Mouse (Mus musculus): ENCODE results near the gene Gm17662.
A peak's percentile ranks its signal among the peaks of the same experiment; 100 is the strongest.

Gene Gm17662

DNA sequence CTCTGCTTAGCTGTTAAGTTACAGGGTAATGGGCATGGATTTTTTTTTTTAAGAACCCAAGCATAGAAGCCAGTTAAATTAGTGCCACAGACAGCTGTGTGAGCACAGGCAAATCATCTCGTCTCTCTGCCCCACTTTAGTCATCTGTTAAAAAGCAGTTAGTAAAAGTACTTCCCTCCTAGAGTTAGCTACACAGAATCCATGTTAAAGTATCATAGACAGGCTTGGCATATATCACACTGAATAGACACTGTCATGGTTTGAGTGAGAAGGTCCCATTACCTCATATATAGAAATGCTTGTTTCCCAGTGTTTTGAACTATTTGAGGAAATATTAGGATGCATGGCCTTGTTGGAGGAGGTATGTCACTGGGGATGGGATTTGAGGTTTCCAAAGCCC is at the start of gene Gm17662:
Gm17662 (plus strand) TSS at position 301 of the 400 bp plus-strand sequence.
- DNase-seq = no peak

DNA sequence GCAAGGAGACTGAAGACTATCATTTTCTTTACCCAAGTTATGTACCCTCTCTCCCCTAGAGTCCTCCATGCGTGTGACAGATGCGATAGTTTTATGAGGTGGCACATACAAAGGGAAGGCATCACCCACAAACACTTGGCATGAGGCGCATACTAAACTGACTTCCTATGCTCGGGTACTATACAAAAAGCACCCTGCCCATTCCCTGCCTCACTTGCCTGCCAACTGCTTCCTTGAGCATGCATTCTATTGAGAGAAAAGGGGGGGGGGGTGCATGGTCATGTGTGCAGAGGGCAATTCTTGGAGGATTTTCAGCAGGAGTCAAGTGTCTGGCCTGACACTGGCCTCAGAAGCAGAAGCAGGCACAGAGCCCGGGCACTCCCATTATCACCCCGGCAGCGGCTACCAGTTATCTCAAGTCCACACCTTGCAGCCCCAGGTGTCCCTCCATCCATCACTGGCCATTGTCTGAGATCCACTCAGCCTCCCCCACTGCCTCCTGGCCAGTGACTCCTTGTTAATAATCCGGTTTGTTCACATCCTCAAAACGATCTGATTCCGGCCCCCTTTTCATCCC is 46.3 kb upstream of the Gm17662 start:
- DNase-seq = no peak

DNA sequence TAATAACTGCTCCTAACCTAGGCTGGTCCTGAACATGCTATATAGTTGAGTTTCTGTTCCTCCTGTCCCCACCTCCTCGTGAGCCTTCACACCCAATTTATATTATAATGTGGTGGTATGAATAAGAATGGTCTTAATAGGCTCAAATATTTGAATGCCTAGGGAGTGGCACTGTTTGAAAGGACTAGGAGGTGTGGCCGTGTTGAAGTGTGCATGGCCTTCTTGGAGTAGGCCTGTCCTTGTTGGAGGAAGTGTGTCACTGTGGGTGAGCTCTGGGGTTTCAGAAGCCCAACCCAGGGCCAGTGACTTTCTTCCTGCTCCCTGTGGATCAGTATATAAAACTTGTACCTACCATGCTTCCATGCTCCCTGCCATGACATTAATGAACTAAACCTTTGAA is 43.5 kb upstream of the Gm17662 start:
- DNase-seq = no peak

DNA sequence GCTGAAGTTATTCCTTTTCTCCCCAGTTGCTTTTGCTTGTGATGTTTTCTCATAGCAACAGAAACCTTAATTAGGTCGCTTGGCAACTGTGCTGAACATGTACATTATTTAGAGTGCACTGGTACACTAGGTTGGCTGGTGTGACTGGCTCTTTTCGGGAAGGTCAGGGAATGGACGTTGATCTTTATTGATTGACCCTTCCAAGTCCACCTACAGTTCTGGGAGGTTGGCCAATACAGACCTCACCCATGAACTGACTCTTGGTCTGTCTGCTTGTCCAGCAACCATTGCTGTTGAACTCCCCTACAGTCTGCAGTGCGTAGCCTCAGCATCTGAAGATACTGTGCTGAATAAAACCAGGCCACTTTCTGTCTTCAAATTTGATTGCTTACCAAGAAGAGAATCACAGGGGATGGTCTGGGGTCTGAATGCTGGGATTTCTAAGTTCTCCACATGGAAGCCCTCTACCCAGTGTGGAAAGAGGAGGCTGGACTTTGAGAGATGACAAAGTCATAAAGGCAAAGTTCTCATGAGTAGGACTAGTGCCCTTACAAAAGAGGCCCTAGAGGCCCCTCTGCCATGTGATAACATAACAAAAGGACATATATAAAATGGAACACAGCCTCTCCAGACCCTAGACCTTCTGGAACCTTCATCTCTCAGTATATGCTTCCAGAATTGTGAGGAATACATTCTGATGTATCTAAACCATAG is 40.5 kb upstream of the Gm17662 start:
- DNase-seq = no peak

DNA sequence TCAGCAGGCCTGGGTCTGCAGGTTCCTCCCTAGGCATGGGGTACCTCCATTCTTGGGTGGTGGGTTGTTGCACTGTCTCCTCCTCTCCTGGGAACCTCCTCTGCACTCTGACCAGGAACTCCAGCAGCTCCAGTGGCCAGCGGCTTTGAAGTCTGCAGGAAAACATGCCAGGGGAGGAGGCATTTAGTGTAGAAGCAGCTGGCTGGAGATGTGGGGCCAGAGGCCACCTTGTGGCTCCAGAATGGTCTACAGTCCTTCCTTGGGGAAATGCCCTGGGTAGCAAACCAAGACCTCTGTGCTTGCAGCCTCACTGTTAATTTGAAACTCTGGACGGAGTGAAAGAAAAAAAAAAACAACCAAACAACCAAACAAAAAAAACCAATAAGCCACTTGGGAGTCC is 39.6 kb upstream of the Gm17662 start:
- DNase-seq = no peak

DNA sequence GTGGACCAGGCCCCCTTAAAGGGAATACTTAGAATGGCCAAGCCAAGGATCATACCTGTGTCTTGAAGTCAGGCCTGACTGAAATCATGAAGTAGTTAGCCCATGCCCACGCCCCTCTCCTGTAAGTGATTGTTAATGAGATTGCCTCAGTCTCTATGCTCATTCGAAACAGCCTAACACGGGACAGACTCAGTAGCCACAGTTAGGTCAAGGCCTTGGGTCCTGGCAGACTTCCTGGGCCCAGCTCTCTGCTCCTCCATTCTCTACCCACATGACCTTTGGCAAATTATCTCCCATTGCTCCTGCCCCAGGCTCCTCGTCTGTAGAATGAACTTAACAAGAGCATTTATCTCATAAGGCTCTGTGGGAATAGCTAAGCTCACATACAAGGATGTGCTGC is 38.1 kb upstream of the Gm17662 start:
- no peak for DNase-seq

DNA sequence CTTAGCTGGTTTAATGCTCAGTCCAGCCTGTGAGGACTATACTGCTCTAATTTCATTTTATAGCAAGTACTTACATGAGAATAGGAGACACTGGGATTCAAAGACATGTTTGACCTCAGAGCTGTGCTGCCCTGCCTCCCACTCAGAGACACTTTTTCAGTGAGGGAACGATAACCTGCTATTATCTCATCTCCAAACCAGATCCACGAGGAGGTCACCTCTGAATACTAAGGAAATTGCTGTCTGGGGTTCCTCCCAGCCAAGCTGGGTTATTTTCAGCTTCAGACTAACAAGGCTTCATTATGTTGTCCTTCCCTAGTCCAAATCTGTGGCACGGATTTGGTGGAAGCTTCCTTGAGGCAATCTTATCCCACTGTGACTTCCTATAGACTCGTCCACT is 37.2 kb upstream of the Gm17662 start:
- DNase-seq = no peak

DNA sequence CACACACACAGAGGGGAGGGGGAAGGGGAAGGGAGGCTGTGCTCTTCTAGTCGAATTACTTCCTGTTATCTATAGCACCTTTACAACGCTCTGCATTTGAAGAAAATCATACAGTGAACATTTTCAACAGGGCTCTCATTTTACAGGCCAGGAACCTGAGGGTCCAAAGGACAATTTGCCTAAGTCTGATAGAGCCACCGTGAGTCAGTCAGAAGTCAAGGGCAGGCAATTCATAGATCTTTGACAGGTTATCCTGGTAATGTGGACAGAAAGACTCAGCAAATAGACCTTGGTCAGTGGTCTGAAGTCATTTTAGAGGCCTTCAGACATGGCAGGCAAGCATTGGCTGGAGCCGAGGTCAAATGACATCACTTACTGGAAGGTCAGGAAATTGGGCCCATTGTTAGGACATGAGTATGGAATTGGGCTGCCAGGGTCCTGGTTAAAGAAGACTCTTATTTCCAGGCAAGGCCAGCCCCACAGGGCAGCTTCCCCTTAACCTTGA is 33.5 kb upstream of the Gm17662 start:
- DNase-seq = no peak

DNA sequence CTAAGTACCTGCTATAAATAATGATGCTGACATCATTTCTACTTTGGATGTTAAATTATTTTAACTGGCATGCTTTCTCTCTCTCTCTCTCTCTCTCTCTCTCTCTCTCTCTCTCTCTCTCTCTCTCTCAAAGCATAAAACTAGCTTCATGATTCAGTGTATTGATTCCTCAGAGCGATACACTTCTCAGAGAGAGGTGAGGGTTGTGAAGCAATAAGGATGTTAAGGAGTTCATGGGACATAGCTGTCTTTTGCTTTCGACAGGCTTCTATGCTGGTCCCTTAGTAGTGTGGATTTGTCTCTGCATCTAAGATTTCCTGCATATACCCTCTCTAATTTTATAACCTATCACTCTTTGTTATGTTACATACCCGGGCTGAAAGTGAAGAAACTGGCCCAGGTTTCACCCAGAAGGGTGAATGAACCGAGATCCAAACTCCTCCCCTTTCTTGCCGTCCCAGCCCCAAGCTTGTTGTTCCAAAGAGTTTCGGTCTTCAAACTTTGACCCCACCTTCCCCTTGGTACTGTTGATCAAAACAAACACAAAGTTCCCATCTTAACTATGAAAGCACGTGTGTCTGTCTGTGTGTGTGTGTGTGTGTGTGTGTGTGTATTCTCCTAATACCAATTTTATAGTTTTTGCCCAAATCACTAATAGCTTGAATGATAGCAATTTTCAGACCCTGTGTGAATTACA is 32.6 kb upstream of the Gm17662 start:
- DNase-seq = no peak

DNA sequence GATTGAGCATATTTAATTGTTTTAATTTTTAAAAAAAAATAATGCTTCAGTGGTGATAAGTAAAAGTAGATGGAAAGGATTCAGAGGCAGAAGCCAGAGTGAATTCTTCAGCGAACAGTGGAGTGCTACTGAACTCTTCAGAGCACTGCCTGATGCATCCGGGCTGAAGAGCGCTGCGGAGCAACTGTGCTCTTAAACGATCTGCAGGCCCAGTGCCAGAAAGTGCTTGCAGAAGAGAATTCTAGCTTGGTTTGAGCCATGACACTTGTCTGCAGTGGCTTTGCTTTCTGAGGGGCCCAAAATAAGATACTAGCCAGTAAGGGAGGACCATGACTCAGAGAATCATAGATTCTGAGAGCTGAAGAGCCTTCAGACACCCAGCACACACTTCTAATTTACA is 28.2 kb upstream of the Gm17662 start:
- peak in 1 of 2 experiments; percentile 4 for DNase-seq

DNA sequence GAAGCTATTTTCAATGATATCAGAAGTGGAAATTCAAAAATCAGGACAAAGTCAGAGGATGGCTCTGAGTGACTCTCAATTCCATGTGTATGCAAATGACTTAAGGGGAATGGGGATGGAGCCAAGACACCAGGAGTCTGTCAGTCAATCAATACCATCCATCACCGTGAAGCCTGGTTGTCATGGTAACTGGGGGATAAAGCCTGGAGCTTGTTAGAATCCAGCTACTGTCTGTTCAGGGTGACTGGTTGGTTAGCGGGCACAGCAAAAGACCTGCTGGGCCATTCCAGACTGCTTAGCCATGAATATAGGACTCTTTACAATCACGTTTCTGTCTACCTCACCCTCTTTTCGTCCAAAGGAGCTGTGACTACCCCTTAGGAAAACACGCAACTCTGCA is 22.0 kb upstream of the Gm17662 start:
- DNase-seq = no peak

DNA sequence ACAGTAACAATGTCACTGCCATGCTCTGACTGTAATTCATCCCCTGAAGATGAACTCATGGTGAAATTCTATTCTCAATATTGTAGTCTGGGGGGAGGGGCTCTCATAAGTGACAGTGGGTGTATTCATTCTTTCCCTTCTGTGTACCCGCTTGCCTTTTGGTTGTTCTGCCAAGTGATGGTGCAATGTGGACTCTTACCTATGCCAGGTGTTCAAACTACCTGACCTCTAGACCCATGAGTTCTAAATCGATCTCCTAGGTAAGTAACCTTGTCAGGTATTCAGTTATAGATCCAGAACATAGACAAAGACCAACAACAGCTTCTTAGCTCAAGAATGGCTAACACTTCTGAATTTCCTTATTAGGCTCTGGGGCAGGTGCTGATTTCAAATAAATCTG is 18.8 kb upstream of the Gm17662 start:
- no peak for DNase-seq

DNA sequence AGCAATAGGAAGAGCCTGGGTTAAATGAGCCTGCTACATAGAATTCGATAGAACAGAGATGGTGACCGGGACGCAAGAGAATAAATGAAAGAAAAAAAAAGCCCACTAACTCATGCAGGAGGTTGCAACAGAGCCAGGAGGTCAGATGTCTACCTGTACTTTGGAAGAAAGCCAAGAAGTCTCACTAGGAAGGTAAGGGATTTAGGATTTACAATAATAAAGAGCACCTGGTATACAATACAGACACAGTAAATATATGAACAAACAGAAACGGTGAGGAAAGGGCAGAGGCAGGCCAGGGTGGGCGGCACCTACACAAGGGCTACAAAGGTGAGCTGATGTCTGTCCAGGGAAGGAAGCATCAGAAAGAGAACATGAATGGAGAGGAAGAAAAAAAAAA is 14.9 kb upstream of the Gm17662 start:
- DNase-seq = no peak

DNA sequence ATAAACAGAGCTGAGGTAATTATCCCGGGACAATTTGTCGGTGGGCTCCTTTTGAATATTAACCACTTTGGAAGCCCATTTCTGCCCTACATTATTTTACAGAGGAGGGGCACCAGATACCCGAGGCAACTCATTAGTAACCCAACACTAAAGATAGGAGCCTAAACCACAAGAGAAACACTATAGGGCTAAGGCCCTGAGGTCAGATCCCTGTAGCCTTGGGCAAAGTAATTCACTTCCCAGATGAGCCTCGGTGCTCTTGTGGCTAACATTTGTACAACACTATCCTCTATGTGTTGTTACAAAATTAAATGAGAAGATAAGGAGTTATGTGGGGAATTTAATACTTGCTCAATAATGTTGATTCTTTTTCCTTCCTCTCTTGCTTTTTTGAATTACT is 13.6 kb upstream of the Gm17662 start:
- DNase-seq = no peak

DNA sequence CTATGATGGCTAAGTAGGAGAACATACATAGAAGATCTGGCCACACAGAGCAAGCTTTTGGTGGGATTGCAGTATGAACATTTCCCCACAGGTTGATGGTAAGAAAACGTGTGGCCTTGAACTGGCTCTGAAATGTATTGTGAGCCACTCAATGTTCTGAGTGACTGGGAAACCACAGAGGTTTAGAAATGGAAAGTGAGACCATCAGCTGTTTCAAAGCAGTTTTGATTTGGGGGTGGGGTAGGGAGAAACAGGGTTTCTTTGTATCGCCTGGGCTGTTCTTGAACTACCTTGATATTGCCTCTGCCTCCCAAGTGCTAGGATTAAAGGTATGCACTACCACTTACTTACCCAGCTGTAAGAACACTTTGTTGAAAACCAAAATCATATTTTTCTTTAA is 1.9 kb upstream of the Gm17662 start:
- no peak for DNase-seq

DNA sequence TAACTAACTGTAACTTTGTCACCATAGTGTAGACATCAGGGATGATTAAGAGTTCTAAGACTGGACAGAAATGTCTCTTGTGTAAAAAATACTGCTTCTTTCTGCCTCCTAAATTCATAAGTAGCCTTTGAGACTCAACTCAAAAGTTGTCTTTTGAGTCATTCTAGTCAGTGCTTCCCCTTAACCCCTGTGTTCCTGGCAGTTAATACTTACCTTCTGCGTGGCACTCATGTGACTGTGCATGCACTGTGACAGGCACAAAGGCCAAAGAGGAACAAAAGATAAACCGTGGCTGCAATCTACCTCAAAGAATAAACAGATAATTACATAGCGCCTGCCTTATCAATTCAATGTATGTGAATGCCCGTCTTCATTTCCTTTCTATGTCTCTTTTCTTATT is 694 bp downstream of the Gm17662 start:
- no peak for DNase-seq

DNA sequence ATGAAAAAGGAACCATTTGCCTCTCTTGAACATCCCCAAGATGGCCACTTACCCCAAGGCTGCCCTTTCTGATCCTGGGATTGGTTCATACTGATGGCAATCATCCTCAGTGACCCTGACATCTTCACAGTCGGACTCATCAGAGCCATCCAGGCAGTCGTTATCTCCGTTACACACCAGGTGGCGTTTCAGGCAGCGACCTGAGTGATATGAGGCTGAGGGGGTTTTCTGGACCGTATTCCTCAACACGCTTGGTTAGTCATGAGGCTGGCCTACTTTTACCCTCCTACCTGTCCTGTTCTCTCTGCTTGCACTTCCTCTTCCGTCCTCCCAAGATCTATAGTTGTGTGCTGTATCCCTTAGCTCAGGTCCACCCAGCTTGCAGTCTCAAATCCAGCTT is 4.1 kb downstream of the Gm17662 start:
- DNase-seq = no peak

DNA sequence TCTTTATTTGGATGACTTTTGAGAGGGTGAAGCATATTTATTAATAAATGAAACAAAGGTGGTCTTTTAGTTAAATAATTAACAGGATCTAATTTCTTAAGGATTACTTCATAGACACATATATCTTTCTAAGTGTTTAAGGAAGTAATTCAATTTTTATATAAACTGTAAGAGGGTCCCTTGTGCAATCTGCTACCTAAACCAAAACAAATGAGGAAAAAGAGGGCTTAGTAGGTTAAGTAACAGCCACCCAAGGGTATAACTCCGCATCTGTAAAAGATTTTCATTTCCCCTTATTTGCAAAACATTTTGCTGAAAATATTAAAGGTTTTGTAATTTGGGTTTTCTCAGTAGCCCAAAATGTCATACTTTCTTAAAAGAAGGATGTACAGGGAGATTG is 7.3 kb downstream of the Gm17662 start:
- DNase-seq = no peak

DNA sequence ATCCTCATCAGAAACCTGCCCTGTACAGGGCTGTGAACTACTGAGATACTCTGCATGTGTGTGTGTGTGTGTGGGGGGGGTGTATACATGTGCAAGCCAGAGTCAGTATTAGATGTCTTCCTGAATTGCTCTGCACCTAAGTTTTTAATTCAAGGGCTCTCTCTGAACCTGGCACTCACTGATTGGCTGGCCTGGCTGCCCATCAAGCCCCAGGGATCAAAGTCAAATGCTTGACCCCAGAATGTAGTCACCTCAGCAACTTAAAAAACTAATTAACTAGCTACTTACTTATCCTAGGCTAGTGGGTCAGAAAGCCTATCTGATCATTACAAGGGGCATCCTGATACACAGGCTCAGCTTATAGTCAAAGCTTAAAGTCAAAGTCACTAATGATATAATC is 12.5 kb downstream of the Gm17662 start:
- no peak for DNase-seq

DNA sequence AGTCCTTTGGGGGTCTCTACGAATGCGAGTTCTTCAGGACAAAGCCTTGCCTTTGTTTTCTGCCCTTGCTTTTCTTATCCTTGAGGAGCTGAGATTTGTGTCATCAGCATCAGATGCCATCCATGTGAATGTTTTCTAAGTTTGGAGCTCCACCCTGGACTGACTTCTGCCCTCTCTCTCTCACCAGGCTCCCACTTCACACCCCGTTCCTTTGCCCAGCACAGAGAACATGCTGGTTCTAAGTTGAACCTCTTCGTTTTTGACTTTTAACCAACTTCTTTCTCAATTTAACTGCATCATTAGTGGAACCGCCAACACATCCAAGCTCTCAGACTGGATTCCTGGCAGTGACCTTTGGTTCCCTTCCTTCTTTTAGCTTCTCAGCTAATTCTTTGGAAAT is 13.1 kb downstream of the Gm17662 start:
- no peak for DNase-seq

DNA sequence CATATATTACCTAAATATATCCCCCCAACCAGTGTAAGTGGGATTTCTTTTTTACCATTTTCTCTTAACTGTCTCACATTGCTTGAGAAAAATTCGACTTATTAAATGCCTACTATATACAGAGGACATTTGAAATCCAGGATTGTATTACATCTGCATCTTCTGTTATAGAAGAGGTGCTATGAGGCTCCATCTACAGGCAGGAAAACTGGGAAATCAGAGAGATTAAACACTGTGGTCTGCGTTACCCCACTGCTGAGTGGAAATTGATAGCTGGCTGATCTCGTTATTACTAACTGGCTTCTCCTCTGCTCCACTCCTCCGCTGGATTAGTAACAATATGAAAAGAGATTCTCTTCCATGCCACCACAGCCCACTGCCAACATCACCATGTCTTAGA is 18.7 kb downstream of the Gm17662 start:
- no peak for DNase-seq

DNA sequence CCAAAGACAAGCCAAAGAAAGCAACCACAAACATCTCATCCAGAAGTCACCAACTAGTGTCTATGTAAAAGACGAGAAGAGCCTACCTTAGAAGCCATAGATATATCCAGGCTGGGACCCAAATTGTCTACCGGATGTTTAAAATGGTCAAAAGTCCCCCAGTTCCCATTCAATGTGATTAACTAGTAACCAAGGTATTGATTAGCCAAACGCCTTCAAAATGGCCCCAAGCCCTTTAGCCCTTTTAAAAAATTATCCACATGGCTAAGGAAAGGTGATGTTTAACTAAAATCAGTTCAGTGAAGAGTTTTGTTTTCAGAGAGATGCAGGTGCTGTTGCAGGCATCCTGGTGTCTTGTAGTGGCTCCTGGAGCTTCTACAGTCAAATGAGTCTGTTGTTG is 19.2 kb downstream of the Gm17662 start, which contains the start of gene C8a:
C8a (minus strand) TSS at position 76 of the 400 bp plus-strand sequence.
- no peak for DNase-seq

DNA sequence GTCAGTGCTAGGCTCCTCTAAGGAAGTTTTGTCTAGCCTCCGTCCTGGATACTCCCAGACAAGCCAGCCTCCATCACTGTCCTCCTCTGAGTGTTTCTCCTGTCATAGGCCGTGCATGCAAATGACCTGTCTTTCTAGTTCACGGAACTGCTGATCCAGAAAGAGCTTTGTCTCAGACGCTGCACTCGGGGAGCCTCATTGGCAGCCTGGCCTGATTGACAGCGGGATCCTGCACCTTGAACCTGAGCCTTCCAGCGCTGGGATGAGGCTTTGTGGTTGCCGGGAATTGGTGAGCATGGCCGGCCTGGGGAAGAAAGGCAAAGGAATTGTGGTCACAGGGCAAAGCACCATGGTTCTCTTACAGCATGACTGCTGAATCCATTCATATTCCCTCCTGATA is 30.4 kb downstream of the Gm17662 start:
- DNase-seq = no peak

Measured in cerebellum, postnatal 36 days (tissue).